Mouse (Mus musculus): ENCODE data around the gene 4930550C14Rik.

DNA sequence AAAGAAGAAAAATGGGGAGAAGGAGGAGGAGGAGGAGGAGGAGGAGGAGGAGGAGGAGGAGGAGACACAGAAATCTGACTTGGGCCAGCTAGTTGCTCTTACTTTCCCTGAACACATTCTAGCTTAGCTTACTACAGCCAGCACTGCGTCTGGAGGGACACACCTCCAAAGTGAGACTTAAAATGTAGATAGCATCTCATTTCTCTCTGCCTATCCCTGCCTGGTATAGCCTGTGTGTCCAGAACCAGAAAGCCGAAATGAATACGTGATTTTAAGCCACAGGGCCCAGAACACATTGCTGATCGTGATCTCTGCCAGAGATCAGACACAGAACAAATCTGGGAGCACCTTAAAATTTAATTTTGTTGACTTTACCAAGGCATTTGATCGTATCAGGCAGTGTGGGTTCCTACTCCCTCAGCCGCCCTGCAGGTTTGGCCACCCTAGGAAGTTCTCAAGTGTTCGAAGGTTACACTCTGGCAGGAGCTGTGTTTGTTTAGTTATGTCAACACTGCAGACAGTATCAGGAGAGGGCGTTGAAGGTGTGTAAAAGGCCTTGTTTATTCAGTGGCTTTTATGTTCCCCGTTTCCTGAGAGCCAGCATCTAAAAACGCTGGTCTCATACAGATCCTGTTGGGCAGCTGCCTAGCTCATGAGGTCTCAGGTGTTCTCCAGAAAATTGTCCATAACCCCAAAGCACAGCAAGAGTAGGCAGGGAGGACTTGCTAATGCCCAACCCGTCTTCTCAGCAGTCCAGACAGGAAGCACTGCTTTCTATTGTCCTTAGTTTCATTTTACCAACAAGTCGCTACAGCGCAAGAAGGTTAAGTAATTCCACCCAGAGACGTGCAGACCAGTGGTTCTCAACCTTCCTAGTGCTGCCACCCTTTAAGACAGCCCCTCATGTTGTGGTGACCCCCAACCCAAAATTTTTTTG, 45.6 kb upstream of the 4930550C14Rik start:
- TF ChIP-seq POLR2A (IDR thresholded peaks at IDR 0.05; ENCODE audit: borderline replicate concordance, control insufficient read depth, low read depth, low read length) = no peak
- no peak for TF ChIP-seq CTCF (IDR thresholded peaks at IDR 0.05; ENCODE audit: control insufficient read depth, insufficient read depth, low read length)

All from bone marrow, adult 2 months (tissue).